Mouse (Mus musculus): ENCODE measurements around the gene Higd1a. TPM values are rescaled to one million over a fixed set of nuclear protein-coding genes. Genes with fewer than 3 reads are reported as not detected.

Gene Higd1a
- polyA plus RNA-seq, 1 experiment from 2014 or later, result 243 TPM

- no peak overlapping the region for H3K27ac ChIP-seq (ENCODE audit: low read depth, low read length)
These were observed 43.8 kb upstream of the Higd1a start for GRCm38 (mm10) chr9:121901710-121902700.

GRCm38 (mm10) chr9:121900282-121900855 is 42.2 kb upstream of the Higd1a start:
- H3K27me3 ChIP-seq (ENCODE audit: control insufficient read depth, insufficient read depth, low read length), result no peaks in the 10 kb centered on the region
- no peak overlapping the region for H3K4me2 ChIP-seq
- no peak for ATAC-seq (replicated peaks; ENCODE audit: insufficient number of reproducible peaks, low FRiP score, low TSS enrichment)
- H3K9me3 ChIP-seq (replicated peaks; ENCODE audit: control insufficient read depth, low read length), result no peaks in the 10 kb centered on the region
- WGBS (ENCODE audit: insufficient replicate concordance), result 72% methylated on average over 5 of the region's 5 CpGs
- H3K36me3 ChIP-seq (ENCODE audit: control insufficient read depth, insufficient read depth, low read length), result no peaks in the 10 kb centered on the region
- H3K27ac ChIP-seq (ENCODE audit: low read depth, low read length), result no peak overlapping the region
- H3K4me1 ChIP-seq (ENCODE audit: control insufficient read depth, insufficient read depth, low read length), result peaks cover 4% of the 10 kb centered on the region; the same call in 1 of the 2 replicates
- no peak overlapping the region for H3K9ac ChIP-seq (ENCODE audit: low read depth, low read length)
- H3K4me3 ChIP-seq (ENCODE audit: low read depth, low read length), result no peak overlapping the region

More at GRCm38 (mm10) chr9:121901710-121902700, 43.8 kb upstream of the Higd1a start:
- Histone ChIP-seq H3K9me3 (replicated peaks; ENCODE audit: control insufficient read depth, low read length) (no peaks in the 10 kb centered on the region), H3K4me2 (no peak overlapping the region), H3K4me1 (ENCODE audit: control insufficient read depth, insufficient read depth, low read length) (peaks cover under 1% of the 10 kb centered on the region; the same call in 1 of the 2 replicates), H3K4me3 (ENCODE audit: low read depth, low read length) (no peak overlapping the region), H3K27me3 (ENCODE audit: control insufficient read depth, insufficient read depth, low read length) (no peaks in the 10 kb centered on the region), H3K36me3 (ENCODE audit: control insufficient read depth, insufficient read depth, low read length) (no peaks in the 10 kb centered on the region), H3K9ac (ENCODE audit: low read depth, low read length) (no peak overlapping the region)
- WGBS (ENCODE audit: insufficient replicate concordance), result 62% methylated on average over 5 of the region's 5 CpGs
- no peak for ATAC-seq (replicated peaks; ENCODE audit: insufficient number of reproducible peaks, low FRiP score, low TSS enrichment)

GRCm38 (mm10) chr9:121899306-121899705 is 41.1 kb upstream of the Higd1a start:
- Histone ChIP-seq H3K27me3 (ENCODE audit: control insufficient read depth, insufficient read depth, low read length) (no peaks in the 10 kb centered on the region), H3K9me3 (replicated peaks; ENCODE audit: control insufficient read depth, low read length) (no peaks in the 10 kb centered on the region), H3K4me3 (ENCODE audit: low read depth, low read length) (no peak overlapping the region), H3K4me1 (ENCODE audit: control insufficient read depth, insufficient read depth, low read length) (peaks cover 4% of the 10 kb centered on the region; the same call in 1 of the 2 replicates), H3K36me3 (ENCODE audit: control insufficient read depth, insufficient read depth, low read length) (no peaks in the 10 kb centered on the region), H3K4me2 (no peak overlapping the region), H3K27ac (ENCODE audit: low read depth, low read length) (no peak overlapping the region), H3K9ac (ENCODE audit: low read depth, low read length) (no peak overlapping the region)
- 25% methylated on average over 6 of the region's 6 CpGs for WGBS (ENCODE audit: insufficient replicate concordance)
- no peak for ATAC-seq (replicated peaks; ENCODE audit: insufficient number of reproducible peaks, low FRiP score, low TSS enrichment)

GRCm38 (mm10) chr9:121898245-121898644 is 40.1 kb upstream of the Higd1a start, which contains the start of gene Ackr2:
Gene Ackr2 (plus strand): TSS chr9:121898355.
- Histone ChIP-seq H3K27ac (ENCODE audit: low read depth, low read length) (no peak within 1 kb of the TSS), H3K4me1 (ENCODE audit: control insufficient read depth, insufficient read depth, low read length) (peaks cover 4% of the 10 kb centered on the region; the same call in 1 of the 2 replicates), H3K4me2 (no peak within 1 kb of the TSS), H3K9ac (ENCODE audit: low read depth, low read length) (no peak within 1 kb of the TSS), H3K27me3 (ENCODE audit: control insufficient read depth, insufficient read depth, low read length) (no peaks in the 10 kb centered on the region), H3K36me3 (ENCODE audit: control insufficient read depth, insufficient read depth, low read length) (no peaks in the 10 kb centered on the region), H3K9me3 (replicated peaks; ENCODE audit: control insufficient read depth, low read length) (no peaks in the 10 kb centered on the region), H3K4me3 (ENCODE audit: low read depth, low read length) (no peak within 1 kb of the TSS)
- no peak for ATAC-seq (replicated peaks; ENCODE audit: insufficient number of reproducible peaks, low FRiP score, low TSS enrichment)
- WGBS (ENCODE audit: insufficient replicate concordance), result 70% methylated on average over 9 of the region's 9 CpGs

- 58% methylated on average over 4 of the region's 4 CpGs for WGBS (ENCODE audit: insufficient replicate concordance)
- no peak overlapping the region for H3K27ac ChIP-seq (ENCODE audit: low read depth, low read length)
- H3K36me3 ChIP-seq (ENCODE audit: control insufficient read depth, insufficient read depth, low read length), result no peaks in the 10 kb centered on the region
- no peak overlapping the region for H3K4me2 ChIP-seq
- H3K9ac ChIP-seq (ENCODE audit: low read depth, low read length), result no peak overlapping the region
- ATAC-seq (replicated peaks; ENCODE audit: insufficient number of reproducible peaks, low FRiP score, low TSS enrichment), result no peak
- peaks cover 4% of the 10 kb centered on the region; the same call in 1 of the 2 replicates for H3K4me1 ChIP-seq (ENCODE audit: control insufficient read depth, insufficient read depth, low read length)
- no peaks in the 10 kb centered on the region for H3K9me3 ChIP-seq (replicated peaks; ENCODE audit: control insufficient read depth, low read length)
- no peak overlapping the region for H3K4me3 ChIP-seq (ENCODE audit: low read depth, low read length)
- no peaks in the 10 kb centered on the region for H3K27me3 ChIP-seq (ENCODE audit: control insufficient read depth, insufficient read depth, low read length)
These were observed 38.7 kb upstream of the Higd1a start for GRCm38 (mm10) chr9:121896820-121897219.

- H3K9ac ChIP-seq (ENCODE audit: low read depth, low read length), result no peak overlapping the region
- H3K27ac ChIP-seq (ENCODE audit: low read depth, low read length), result no peak overlapping the region
- H3K4me3 ChIP-seq (ENCODE audit: low read depth, low read length), result no peak overlapping the region
- ATAC-seq (replicated peaks; ENCODE audit: insufficient number of reproducible peaks, low FRiP score, low TSS enrichment), result no peak
- no peaks in the 10 kb centered on the region for H3K36me3 ChIP-seq (ENCODE audit: control insufficient read depth, insufficient read depth, low read length)
- H3K4me2 ChIP-seq, result no peak overlapping the region
- peaks cover 5% of the 10 kb centered on the region; the same call in 1 of the 2 replicates for H3K4me1 ChIP-seq (ENCODE audit: control insufficient read depth, insufficient read depth, low read length)
- 77% methylated on average over 7 of the region's 7 CpGs for WGBS (ENCODE audit: insufficient replicate concordance)
- H3K9me3 ChIP-seq (replicated peaks; ENCODE audit: control insufficient read depth, low read length), result no peaks in the 10 kb centered on the region
- H3K27me3 ChIP-seq (ENCODE audit: control insufficient read depth, insufficient read depth, low read length), result no peaks in the 10 kb centered on the region
These were observed 37.3 kb upstream of the Higd1a start for GRCm38 (mm10) chr9:121895392-121895993.

GRCm38 (mm10) chr9:121894447-121894846 is 36.3 kb upstream of the Higd1a start:
- no peak overlapping the region for H3K9ac ChIP-seq (ENCODE audit: low read depth, low read length)
- H3K4me3 ChIP-seq (ENCODE audit: low read depth, low read length), result no peak overlapping the region
- H3K4me2 ChIP-seq, result no peak overlapping the region
- no peak for ATAC-seq (replicated peaks; ENCODE audit: insufficient number of reproducible peaks, low FRiP score, low TSS enrichment)
- no peaks in the 10 kb centered on the region for H3K27me3 ChIP-seq (ENCODE audit: control insufficient read depth, insufficient read depth, low read length)
- H3K36me3 ChIP-seq (ENCODE audit: control insufficient read depth, insufficient read depth, low read length), result no peaks in the 10 kb centered on the region
- 80% methylated on average over 7 of the region's 7 CpGs for WGBS (ENCODE audit: insufficient replicate concordance)
- no peak overlapping the region for H3K27ac ChIP-seq (ENCODE audit: low read depth, low read length)
- no peaks in the 10 kb centered on the region for H3K9me3 ChIP-seq (replicated peaks; ENCODE audit: control insufficient read depth, low read length)
- H3K4me1 ChIP-seq (ENCODE audit: control insufficient read depth, insufficient read depth, low read length), result peaks cover 12% of the 10 kb centered on the region

GRCm38 (mm10) chr9:121892057-121892687 is 34.0 kb upstream of the Higd1a start:
- WGBS (ENCODE audit: insufficient replicate concordance), result 78% methylated on average over 12 of the region's 12 CpGs
- H3K4me3 ChIP-seq (ENCODE audit: low read depth, low read length), result no peak overlapping the region
- H3K4me2 ChIP-seq, result no peak overlapping the region
- H3K9ac ChIP-seq (ENCODE audit: low read depth, low read length), result no peak overlapping the region
- no peaks in the 10 kb centered on the region for H3K36me3 ChIP-seq (ENCODE audit: control insufficient read depth, insufficient read depth, low read length)
- H3K4me1 ChIP-seq (ENCODE audit: control insufficient read depth, insufficient read depth, low read length), result peaks cover 12% of the 10 kb centered on the region
- ATAC-seq (replicated peaks; ENCODE audit: insufficient number of reproducible peaks, low FRiP score, low TSS enrichment), result no peak
- no peaks in the 10 kb centered on the region for H3K9me3 ChIP-seq (replicated peaks; ENCODE audit: control insufficient read depth, low read length)
- H3K27ac ChIP-seq (ENCODE audit: low read depth, low read length), result no peak overlapping the region
- H3K27me3 ChIP-seq (ENCODE audit: control insufficient read depth, insufficient read depth, low read length), result no peaks in the 10 kb centered on the region

All from heart, embryonic 11.5 days (tissue).